Mouse (Mus musculus) midbrain, embryonic 16.5 days (tissue): Measurements from ENCODE around the gene Myh13. TPM values are rescaled to one million over a fixed set of nuclear protein-coding genes. Genes with fewer than 3 reads are reported as not detected.

Experiments used
- polyA plus RNA-seq: library from polyadenylated mRNA; unstranded; fragments of >200 nt; fragmentation: Nextera tagmentation; extraction: Ambion mirVana; gene quantifications from 2 replicates; pipeline ENCODE4 v1.2.1, GENCODE M21; 2015

The Myh13 gene
- polyA plus RNA-seq, 1 experiment from 2014 or later, result 0.29 TPM

Other genes with a start within 250 kb of the Myh13 start
- 0.14 and 0.22 TPM in 2 replicates for gene Myh3, start 243.4 kb upstream of the Myh13 start, polyA plus RNA-seq
- gene Myh2, start 150.6 kb upstream of the Myh13 start, polyA plus RNA-seq, result 0.14 and 0.25 TPM in 2 replicates
- gene Myh1, start 121.6 kb upstream of the Myh13 start, polyA plus RNA-seq, result 0.06 and 0.24 TPM in 2 replicates
- 0.11 and 0.14 TPM in 2 replicates for gene Myh4, start 83.6 kb upstream of the Myh13 start, polyA plus RNA-seq
- 0.80 and 0.83 TPM in 2 replicates for gene Myh8, start 44.5 kb upstream of the Myh13 start, polyA plus RNA-seq
- 52.2 and 53.5 TPM in 2 replicates for gene Gas7, start 133.8 kb downstream of the Myh13 start, polyA plus RNA-seq